Mouse (Mus musculus): Measurements from ENCODE around the gene Gli3. TPM values are rescaled to one million over a fixed set of nuclear protein-coding genes. Genes with fewer than 3 reads are reported as not detected.
A peak's percentile ranks its signal among the peaks of the same experiment; 100 is the strongest.

Gli3 gene
- 4.8 and 7.9 TPM in 2 replicates for polyA plus RNA-seq (2015; fragmentation: Nextera tagmentation; extraction: Ambion mirVana)

- Histone ChIP-seq H3K27me3 (peaks cover 22% of the 10 kb centered on the region), H3K36me3 (no peaks in the 10 kb centered on the region), H3K4me1 (replicated peaks) (peaks cover 45% of the 10 kb centered on the region), H3K9ac (peak within 1 kb of the TSS; percentile 83), H3K27ac (replicated peaks) (peak within 1 kb of the TSS; percentile 86), H3K4me3 (peak within 1 kb of the TSS; percentile 79), H3K9me3 (no peaks in the 10 kb centered on the region), H3K4me2 (peak within 1 kb of the TSS; percentile 95)
- ATAC-seq (ENCODE audit: low read depth), result peak; percentile 91
- 0% methylated on average over 37 of the region's 76 CpGs for WGBS
These were observed at the start of gene Gli3 for GRCm38 (mm10) chr13:15462830-15463491. TSS of gene Gli3 (plus strand) at chr13:15463235.

GRCm38 (mm10) chr13:15421182-15421750, 41.8 kb upstream of the Gli3 start:
- Histone ChIP-seq H3K27me3 (no peaks in the 10 kb centered on the region), H3K4me1 (replicated peaks) (no peaks in the 10 kb centered on the region), H3K9me3 (no peaks in the 10 kb centered on the region), H3K9ac (no peak overlapping the region), H3K4me3 (no peak overlapping the region), H3K36me3 (no peaks in the 10 kb centered on the region), H3K4me2 (peak overlapping the region; percentile 16; the same call in 1 of the 2 replicates), H3K27ac (replicated peaks) (no peak overlapping the region)
- ATAC-seq (ENCODE audit: low read depth), result no peak
- WGBS, result 53% methylated on average over 10 of the region's 10 CpGs

- no peak overlapping the region for H3K9ac ChIP-seq
- H3K4me1 ChIP-seq (replicated peaks), result no peaks in the 10 kb centered on the region
- no peak for ATAC-seq (ENCODE audit: low read depth)
- H3K36me3 ChIP-seq, result no peaks in the 10 kb centered on the region
- no peaks in the 10 kb centered on the region for H3K27me3 ChIP-seq
- WGBS, result 84% methylated on average over 4 of the region's 4 CpGs
- no peak overlapping the region for H3K4me3 ChIP-seq
- H3K27ac ChIP-seq (replicated peaks), result no peak overlapping the region
- no peak overlapping the region for H3K4me2 ChIP-seq
- H3K9me3 ChIP-seq, result no peaks in the 10 kb centered on the region
These were observed 21.0 kb upstream of the Gli3 start for GRCm38 (mm10) chr13:15442002-15442401.

- 78% methylated on average over 4 of the region's 4 CpGs for WGBS
- no peaks in the 10 kb centered on the region for H3K36me3 ChIP-seq
- no peaks in the 10 kb centered on the region for H3K9me3 ChIP-seq
These were observed 18.7 kb upstream of the Gli3 start for GRCm38 (mm10) chr13:15444312-15444711.

GRCm38 (mm10) chr13:15445591-15445990, 17.4 kb upstream of the Gli3 start:
- Histone ChIP-seq H3K4me3 (no peak overlapping the region), H3K4me2 (no peak overlapping the region), H3K27ac (replicated peaks) (no peak overlapping the region), H3K4me1 (replicated peaks) (no peaks in the 10 kb centered on the region), H3K9me3 (no peaks in the 10 kb centered on the region), H3K27me3 (no peaks in the 10 kb centered on the region), H3K36me3 (no peaks in the 10 kb centered on the region), H3K9ac (no peak overlapping the region)
- 61% methylated on average over 2 of the region's 2 CpGs for WGBS
- no peak for ATAC-seq (ENCODE audit: low read depth)

More at GRCm38 (mm10) chr13:15444312-15444711, 18.7 kb upstream of the Gli3 start:
- no peaks in the 10 kb centered on the region for H3K27me3 ChIP-seq
- H3K27ac ChIP-seq (replicated peaks), result no peak overlapping the region
- no peak overlapping the region for H3K4me2 ChIP-seq
- H3K4me3 ChIP-seq, result no peak overlapping the region
- H3K9ac ChIP-seq, result no peak overlapping the region
- no peaks in the 10 kb centered on the region for H3K4me1 ChIP-seq (replicated peaks)
- no peak for ATAC-seq (ENCODE audit: low read depth)

- 88% methylated on average over 8 of the region's 8 CpGs for WGBS
- Histone ChIP-seq H3K27me3 (no peaks in the 10 kb centered on the region), H3K27ac (replicated peaks) (no peak overlapping the region), H3K4me3 (no peak overlapping the region), H3K9me3 (no peaks in the 10 kb centered on the region), H3K36me3 (no peaks in the 10 kb centered on the region), H3K9ac (no peak overlapping the region), H3K4me2 (no peak overlapping the region), H3K4me1 (replicated peaks) (no peaks in the 10 kb centered on the region)
- ATAC-seq (ENCODE audit: low read depth), result no peak
These were observed 17.0 kb upstream of the Gli3 start for GRCm38 (mm10) chr13:15446004-15446403.

- 85% methylated on average over 7 of the region's 7 CpGs for WGBS
- Histone ChIP-seq H3K4me1 (replicated peaks) (no peaks in the 10 kb centered on the region), H3K4me3 (no peak overlapping the region), H3K36me3 (no peaks in the 10 kb centered on the region), H3K27ac (replicated peaks) (no peak overlapping the region), H3K9ac (no peak overlapping the region), H3K27me3 (no peaks in the 10 kb centered on the region), H3K4me2 (no peak overlapping the region), H3K9me3 (no peaks in the 10 kb centered on the region)
- ATAC-seq (ENCODE audit: low read depth), result no peak
These were observed 16.1 kb upstream of the Gli3 start for GRCm38 (mm10) chr13:15446782-15447564.

GRCm38 (mm10) chr13:15450941-15451340, 12.1 kb upstream of the Gli3 start:
- Histone ChIP-seq H3K27ac (replicated peaks) (no peak overlapping the region), H3K9me3 (no peaks in the 10 kb centered on the region), H3K9ac (no peak overlapping the region), H3K27me3 (no peaks in the 10 kb centered on the region), H3K4me3 (no peak overlapping the region), H3K4me2 (no peak overlapping the region), H3K36me3 (no peaks in the 10 kb centered on the region), H3K4me1 (replicated peaks) (no peaks in the 10 kb centered on the region)
- no peak for ATAC-seq (ENCODE audit: low read depth)
- 67% methylated on average over 2 of the region's 2 CpGs for WGBS

GRCm38 (mm10) chr13:15457841-15458240, 5.2 kb upstream of the Gli3 start:
- Histone ChIP-seq H3K9ac (no peak overlapping the region), H3K27me3 (peaks cover 9% of the 10 kb centered on the region; the same call in 1 of the 2 replicates), H3K4me2 (no peak overlapping the region), H3K36me3 (no peaks in the 10 kb centered on the region), H3K4me1 (replicated peaks) (peaks cover 9% of the 10 kb centered on the region; the same call in 1 of the 2 replicates), H3K27ac (replicated peaks) (no peak overlapping the region), H3K4me3 (no peak overlapping the region), H3K9me3 (no peaks in the 10 kb centered on the region)
- ATAC-seq (ENCODE audit: low read depth), result no peak
- 76% methylated on average over 5 of the region's 5 CpGs for WGBS

- peaks cover 22% of the 10 kb centered on the region for H3K27me3 ChIP-seq
- no peaks in the 10 kb centered on the region for H3K36me3 ChIP-seq
- H3K9ac ChIP-seq, result no peak overlapping the region
- WGBS, result 19% methylated on average over 7 of the region's 7 CpGs
- H3K27ac ChIP-seq (replicated peaks), result no peak overlapping the region
- H3K9me3 ChIP-seq, result no peaks in the 10 kb centered on the region
- peak overlapping the region; percentile 95 for H3K4me2 ChIP-seq
- no peak for ATAC-seq (ENCODE audit: low read depth)
- peaks cover 37% of the 10 kb centered on the region for H3K4me1 ChIP-seq (replicated peaks)
- H3K4me3 ChIP-seq, result peak overlapping the region; percentile 79; the same call in 1 of the 2 replicates
These were observed 1.1 kb upstream of the Gli3 start for GRCm38 (mm10) chr13:15461926-15462325.

- Histone ChIP-seq H3K4me1 (replicated peaks) (peaks cover 50% of the 10 kb centered on the region), H3K27me3 (peaks cover 22% of the 10 kb centered on the region), H3K27ac (replicated peaks) (peak overlapping the region; percentile 86), H3K9me3 (no peaks in the 10 kb centered on the region), H3K4me2 (peak overlapping the region; percentile 95), H3K9ac (peak overlapping the region; percentile 83), H3K36me3 (no peaks in the 10 kb centered on the region), H3K4me3 (peak overlapping the region; percentile 79)
- WGBS, result under 1% methylated on average over 50 of the region's 70 CpGs
- peak; percentile 83 for ATAC-seq (ENCODE audit: low read depth)
These were observed 551 bp downstream of the Gli3 start for GRCm38 (mm10) chr13:15463492-15464080.

GRCm38 (mm10) chr13:15464081-15464526, 1.1 kb downstream of the Gli3 start:
- ATAC-seq (ENCODE audit: low read depth), result peak; percentile 13; the same call in 1 of the 2 replicates
- H3K4me2 ChIP-seq, result peak overlapping the region; percentile 95
- under 1% methylated on average over 51 of the region's 51 CpGs for WGBS

More at GRCm38 (mm10) chr13:15464081-15464526, 1.1 kb downstream of the Gli3 start:
- peak overlapping the region; percentile 83 for H3K9ac ChIP-seq
- no peaks in the 10 kb centered on the region for H3K9me3 ChIP-seq
- H3K27ac ChIP-seq (replicated peaks), result peak overlapping the region; percentile 86
- H3K4me3 ChIP-seq, result peak overlapping the region; percentile 79
- peaks cover 53% of the 10 kb centered on the region for H3K4me1 ChIP-seq (replicated peaks)
- H3K36me3 ChIP-seq, result no peaks in the 10 kb centered on the region
- H3K27me3 ChIP-seq, result peaks cover 22% of the 10 kb centered on the region

All from neural tube, embryonic 13.5 days (tissue).